Mouse (Mus musculus) layer of hippocampus, adult 9-10 months (tissue): ENCODE measurements around the gene Zcchc2.

Experiments
- DNase-seq: peaks from one replicate; pipeline ENCODE4 v3.0.0; 2022; ENCODE audit warnings: low spot score

Zcchc2 gene

GRCm38 (mm10) chr1:105990138-105990821, at the start of gene Zcchc2:
Gene Zcchc2, plus strand, starts transcription at chr1:105990406.
- peak; percentile 93 for DNase-seq

- no peak for DNase-seq
Measured at GRCm38 (mm10) chr1:105944927-105945580, 45.2 kb upstream of the Zcchc2 start.

GRCm38 (mm10) chr1:105946581-105947540, 43.3 kb upstream of the Zcchc2 start:
- DNase-seq, result peak; percentile 46

GRCm38 (mm10) chr1:105948352-105948751, 41.9 kb upstream of the Zcchc2 start:
- no peak for DNase-seq

- DNase-seq, result no peak
Measured at GRCm38 (mm10) chr1:105953588-105953987, 36.6 kb upstream of the Zcchc2 start.

GRCm38 (mm10) chr1:105954047-105954446, 36.2 kb upstream of the Zcchc2 start:
- DNase-seq, result no peak

GRCm38 (mm10) chr1:105956057-105956456, 34.1 kb upstream of the Zcchc2 start:
- no peak for DNase-seq

- no peak for DNase-seq
Measured at GRCm38 (mm10) chr1:105961472-105961871, 28.7 kb upstream of the Zcchc2 start.

- DNase-seq, result no peak
Measured at GRCm38 (mm10) chr1:105962084-105962818, 28.0 kb upstream of the Zcchc2 start.

- DNase-seq, result no peak
Measured at GRCm38 (mm10) chr1:105962852-105963251, 27.4 kb upstream of the Zcchc2 start.

GRCm38 (mm10) chr1:105964514-105964913, 25.7 kb upstream of the Zcchc2 start:
- no peak for DNase-seq

- no peak for DNase-seq
Measured at GRCm38 (mm10) chr1:105965189-105965588, 25.0 kb upstream of the Zcchc2 start.

GRCm38 (mm10) chr1:105971490-105972170, 18.6 kb upstream of the Zcchc2 start:
- DNase-seq, result no peak

GRCm38 (mm10) chr1:105974023-105974422, 16.2 kb upstream of the Zcchc2 start:
- DNase-seq, result no peak

GRCm38 (mm10) chr1:105977446-105978094, 12.6 kb upstream of the Zcchc2 start:
- no peak for DNase-seq

GRCm38 (mm10) chr1:105980849-105981610, 9.2 kb upstream of the Zcchc2 start:
- no peak for DNase-seq

- DNase-seq, result no peak
Measured at GRCm38 (mm10) chr1:105982496-105983364, 7.5 kb upstream of the Zcchc2 start.

GRCm38 (mm10) chr1:105984172-105984571, 6.0 kb upstream of the Zcchc2 start:
- DNase-seq, result no peak

GRCm38 (mm10) chr1:105988171-105988570, 2.0 kb upstream of the Zcchc2 start:
- no peak for DNase-seq
